Mouse (Mus musculus): ENCODE measurements around the gene Tuba1a.

DNA sequence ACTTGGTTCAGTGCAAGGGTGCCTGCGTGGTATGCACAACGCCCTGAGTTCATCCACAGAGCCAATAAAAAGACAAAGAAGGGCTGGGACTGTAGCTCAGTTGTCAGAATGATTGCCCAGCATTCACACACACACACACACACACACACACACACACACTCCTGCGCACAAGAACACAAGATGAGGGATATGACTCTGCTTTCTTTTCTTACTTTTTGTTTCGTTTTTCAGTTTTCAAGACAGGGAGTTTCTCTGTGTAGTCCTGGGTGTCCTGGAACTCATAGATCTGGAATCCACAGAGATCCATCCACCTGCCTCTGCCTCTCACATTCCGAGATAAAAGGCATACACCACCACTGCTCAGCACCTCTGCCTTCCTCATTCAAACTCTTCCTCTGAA, 25.9 kb downstream of the Tuba1a start:
- TF ChIP-seq CTCF (conservative IDR thresholded peaks at IDR 0.05; ENCODE audit: low read length), result no peak
- no peak for TF ChIP-seq POU5F1 (IDR thresholded peaks at IDR 0.05; ENCODE audit: borderline replicate concordance, low read length)
- no peak for TF ChIP-seq NANOG (IDR thresholded peaks at IDR 0.05; ENCODE audit: borderline replicate concordance, low read length)
